Mouse (Mus musculus) hindbrain, embryonic 14.5 days (tissue): ENCODE results near the gene Wfikkn2. TPM values are rescaled to one million over a fixed set of nuclear protein-coding genes. Genes with fewer than 3 reads are reported as not detected.

Experiments used
- ATAC-seq: fragments of 200-750 bp; cut with Nextera tagmentation; 2 replicates; pipeline ENCODE4 v1.8.0; 2017; ENCODE audit warnings: moderate number of reproducible peaks, mild to moderate bottlenecking, moderate TSS enrichment, moderate library complexity; ENCODE audit not compliant: low FRiP score
- DNase-seq: peaks from one replicate; pipeline ENCODE4 v3.0.0-alpha.2; 2015; ENCODE audit warnings: low spot score
- H3K27ac ChIP-seq: fragments of 300-500 bp; sonication (generic); 2 replicates; pipeline ENCODE4 v1.5.1; 2014; ENCODE audit warnings: mild to moderate bottlenecking, moderate library complexity
- H3K27me3 ChIP-seq: fragments of 300-500 bp; sonication (generic); 2 replicates; pipeline ENCODE4 v1.6.1; 2014; ENCODE audit warnings: mild to moderate bottlenecking, low read length, mixed read lengths; ENCODE audit not compliant: control insufficient read depth, insufficient read depth
- H3K36me3 ChIP-seq: fragments of 300-500 bp; sonication (generic); replicated peaks from 2 replicates; pipeline ENCODE4 v1.6.1; 2014; ENCODE audit not compliant: control insufficient read depth, insufficient read depth
- H3K4me1 ChIP-seq: fragments of 300-500 bp; sonication (generic); replicated peaks from 2 replicates; pipeline ENCODE4 v1.6.1; 2014; ENCODE audit warnings: antibody characterized with exemption, low read length, mixed read lengths; ENCODE audit not compliant: control insufficient read depth, insufficient read depth
- H3K4me2 ChIP-seq: fragments of 300-500 bp; sonication (generic); replicated peaks from 2 replicates; pipeline ENCODE4 v1.6.1; 2014; ENCODE audit warnings: mild to moderate bottlenecking, moderate library complexity
- H3K4me3 ChIP-seq: fragments of 300-500 bp; sonication (generic); replicated peaks from 2 replicates; pipeline ENCODE4 v1.5.1; 2014; ENCODE audit warnings: mild to moderate bottlenecking, low read length
- H3K9ac ChIP-seq: fragments of 300-500 bp; sonication (generic); 2 replicates; pipeline ENCODE4 v1.6.1; 2014
- H3K9me3 ChIP-seq: fragments of 300-500 bp; sonication (generic); 2 replicates; pipeline ENCODE4 v1.6.1; 2016; ENCODE audit warnings: low read length; ENCODE audit not compliant: control insufficient read depth
- WGBS: fragments of 180-500 bp; shearing (Covaris S2); extraction: QIAGEN DNeasy Blood & Tissue Kit; methylation state at CpG from one replicate; pipeline ENCODE4 v1.1.7; 2014; 5-methylcytosine and 5-hydroxymethylcytosine counted together
- polyA plus RNA-seq: library from polyadenylated mRNA; unstranded; fragments of >200 nt; fragmentation: Nextera tagmentation; extraction: Ambion mirVana; gene quantifications from 2 replicates; pipeline ENCODE4 v1.2.1, GENCODE M21; 2014

The Wfikkn2 gene
- polyA plus RNA-seq, 1 experiment from 2014 or later: 6.8 TPM

- Histone ChIP-seq H3K4me3 (no peak overlapping the region), H3K9ac (no peak overlapping the region), H3K27ac (no peak overlapping the region), H3K9me3 (no peaks in the 10 kb centered on the region), H3K36me3 (peaks cover 23% of the 10 kb centered on the region), H3K4me2 (no peak overlapping the region), H3K27me3 (no peaks in the 10 kb centered on the region), H3K4me1 (peaks cover 18% of the 10 kb centered on the region)
- ATAC-seq (no peak), DNase-seq (no peak)
- WGBS: 81% methylated on average over 3 of the region's 3 CpGs
Observed at GRCm38 (mm10) chr11:94215581-94215980, 30.2 kb downstream of the Wfikkn2 start.

GRCm38 (mm10) chr11:94213735-94214594 is 31.8 kb downstream of the Wfikkn2 start:
- no peak for ATAC-seq
- DNase-seq: no peak
- WGBS: 81% methylated on average over 29 of the region's 29 CpGs

GRCm38 (mm10) chr11:94212997-94213396 is 32.8 kb downstream of the Wfikkn2 start:
- ATAC-seq: no peak
- 63% methylated on average over 4 of the region's 4 CpGs for WGBS
- peak overlapping the region; percentile 72 for H3K4me2 ChIP-seq
- peak overlapping the region; percentile 98 for H3K9ac ChIP-seq
- H3K9me3 ChIP-seq: no peaks in the 10 kb centered on the region
- H3K27me3 ChIP-seq: no peaks in the 10 kb centered on the region
- peaks cover 23% of the 10 kb centered on the region for H3K36me3 ChIP-seq
- H3K4me1 ChIP-seq: peaks cover 21% of the 10 kb centered on the region
- no peak for DNase-seq
- no peak overlapping the region for H3K27ac ChIP-seq
- H3K4me3 ChIP-seq: peak overlapping the region; percentile 99

More at GRCm38 (mm10) chr11:94213735-94214594, 31.8 kb downstream of the Wfikkn2 start:
- H3K36me3 ChIP-seq: peaks cover 23% of the 10 kb centered on the region
- no peaks in the 10 kb centered on the region for H3K9me3 ChIP-seq
- peak overlapping the region; percentile 72 for H3K4me2 ChIP-seq
- H3K4me1 ChIP-seq: peaks cover 21% of the 10 kb centered on the region
- peak overlapping the region; percentile 36 for H3K9ac ChIP-seq
- 0 out of 2 replicates have a peak overlapping the region, but pooled peaks have one; percentile 32 for H3K27ac ChIP-seq
- no peaks in the 10 kb centered on the region for H3K27me3 ChIP-seq
- H3K4me3 ChIP-seq: peak overlapping the region; percentile 99

GRCm38 (mm10) chr11:94212489-94212836 is 33.3 kb downstream of the Wfikkn2 start:
- DNase-seq: no peak
- Histone ChIP-seq H3K4me1 (peaks cover 21% of the 10 kb centered on the region), H3K4me2 (peak overlapping the region; percentile 72), H3K4me3 (peak overlapping the region; percentile 99), H3K9me3 (no peaks in the 10 kb centered on the region), H3K9ac (peak overlapping the region; percentile 98), H3K27me3 (no peaks in the 10 kb centered on the region), H3K36me3 (peaks cover 23% of the 10 kb centered on the region), H3K27ac (peak overlapping the region; percentile 97)
- no peak for ATAC-seq
- WGBS: 0% methylated on average over 7 of the region's 7 CpGs

- H3K4me2 ChIP-seq: peak overlapping the region; percentile 72
- no peaks in the 10 kb centered on the region for H3K27me3 ChIP-seq
- peak; percentile 7 for ATAC-seq
- H3K36me3 ChIP-seq: peaks cover 23% of the 10 kb centered on the region
- peak overlapping the region; percentile 97 for H3K27ac ChIP-seq
- 1% methylated on average over 44 of the region's 61 CpGs for WGBS
- DNase-seq: peak; percentile 50
- no peaks in the 10 kb centered on the region for H3K9me3 ChIP-seq
- H3K4me1 ChIP-seq: peaks cover 21% of the 10 kb centered on the region
- peak overlapping the region; percentile 99 for H3K4me3 ChIP-seq
- peak overlapping the region; percentile 98 for H3K9ac ChIP-seq
Observed at GRCm38 (mm10) chr11:94211651-94212488, 33.9 kb downstream of the Wfikkn2 start.

- Histone ChIP-seq H3K27ac (peak within 1 kb of the TSS; percentile 97), H3K27me3 (no peaks in the 10 kb centered on the region), H3K9me3 (no peaks in the 10 kb centered on the region), H3K4me1 (peaks cover 21% of the 10 kb centered on the region), H3K4me2 (peak within 1 kb of the TSS; percentile 75), H3K9ac (peak within 1 kb of the TSS; percentile 98), H3K36me3 (peaks cover 20% of the 10 kb centered on the region), H3K4me3 (peak within 1 kb of the TSS; percentile 99)
- ATAC-seq (peak; percentile 98), DNase-seq (peak; percentile 97)
- WGBS: 1% methylated on average over 34 of the region's 55 CpGs
Observed at GRCm38 (mm10) chr11:94211124-94211603, 34.6 kb downstream of the Wfikkn2 start, which contains the start of gene Tob1. Gene Tob1 (plus strand): TSS chr11:94211454.

- peak overlapping the region; percentile 61 for H3K9ac ChIP-seq
- peaks cover 21% of the 10 kb centered on the region for H3K4me1 ChIP-seq
- DNase-seq (peak; percentile 88), ATAC-seq (peak; percentile 84)
- H3K27me3 ChIP-seq: no peaks in the 10 kb centered on the region
- no peaks in the 10 kb centered on the region for H3K9me3 ChIP-seq
- under 1% methylated on average over 50 of the region's 56 CpGs for WGBS
- H3K27ac ChIP-seq: peak overlapping the region; percentile 96
- H3K4me2 ChIP-seq: peak overlapping the region; percentile 75
- H3K4me3 ChIP-seq: peak overlapping the region; percentile 39
- peaks cover 17% of the 10 kb centered on the region for H3K36me3 ChIP-seq
Observed at GRCm38 (mm10) chr11:94210191-94211086, 35.4 kb downstream of the Wfikkn2 start.

- Histone ChIP-seq H3K4me3 (peak overlapping the region; percentile 39), H3K9ac (peak overlapping the region; percentile 57), H3K9me3 (no peaks in the 10 kb centered on the region), H3K27me3 (no peaks in the 10 kb centered on the region), H3K36me3 (peaks cover 17% of the 10 kb centered on the region), H3K4me2 (peak overlapping the region; percentile 75), H3K4me1 (peaks cover 21% of the 10 kb centered on the region), H3K27ac (peak overlapping the region; percentile 95)
- whole genome bisulfite sequencing: 3% methylated on average over 14 of the region's 14 CpGs
- DNase-seq: peak; percentile 55
- no peak for ATAC-seq
Observed at GRCm38 (mm10) chr11:94209695-94210131, 36.1 kb downstream of the Wfikkn2 start.
